Mouse (Mus musculus): ENCODE results near the gene Sccpdh.

DNA sequence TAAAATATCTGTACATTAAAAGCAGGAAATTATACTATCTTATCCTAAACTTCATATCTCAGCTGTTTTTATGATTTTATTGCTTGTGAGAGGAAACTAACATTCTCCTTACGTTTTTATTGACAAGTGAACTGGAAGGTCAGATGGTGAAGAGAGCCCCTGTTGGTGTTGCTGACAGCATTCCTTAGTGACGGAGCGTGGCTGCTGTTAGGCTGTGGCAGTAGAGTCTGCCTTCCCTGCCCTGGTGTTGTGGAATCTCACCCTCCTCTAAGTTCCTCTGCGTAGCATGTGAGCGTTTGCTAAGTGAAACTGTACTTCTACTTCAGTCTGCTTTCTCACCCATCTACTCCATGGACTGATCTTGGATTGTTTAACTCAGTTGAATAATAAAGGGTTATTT lies 18.8 kb downstream of the Sccpdh start:
- TF ChIP-seq POLR2A (IDR thresholded peaks at IDR 0.05; ENCODE audit: low read depth, low read length) (no peak), CTCF (IDR thresholded peaks at IDR 0.05; ENCODE audit: extremely low read depth, insufficient read depth, insufficient read length, insufficient replicate concordance) (no peak)

Measured in spleen, adult 2 months (tissue).